Mouse (Mus musculus) embryo, embryonic 10 days (tissue): ENCODE data around the gene Mt1.

ENCODE experiments used
- DNase-seq: peaks from one replicate; pipeline ENCODE4 v3.0.0-alpha.2; 2015; ENCODE audit warnings: low spot score

Gene Mt1

DNA sequence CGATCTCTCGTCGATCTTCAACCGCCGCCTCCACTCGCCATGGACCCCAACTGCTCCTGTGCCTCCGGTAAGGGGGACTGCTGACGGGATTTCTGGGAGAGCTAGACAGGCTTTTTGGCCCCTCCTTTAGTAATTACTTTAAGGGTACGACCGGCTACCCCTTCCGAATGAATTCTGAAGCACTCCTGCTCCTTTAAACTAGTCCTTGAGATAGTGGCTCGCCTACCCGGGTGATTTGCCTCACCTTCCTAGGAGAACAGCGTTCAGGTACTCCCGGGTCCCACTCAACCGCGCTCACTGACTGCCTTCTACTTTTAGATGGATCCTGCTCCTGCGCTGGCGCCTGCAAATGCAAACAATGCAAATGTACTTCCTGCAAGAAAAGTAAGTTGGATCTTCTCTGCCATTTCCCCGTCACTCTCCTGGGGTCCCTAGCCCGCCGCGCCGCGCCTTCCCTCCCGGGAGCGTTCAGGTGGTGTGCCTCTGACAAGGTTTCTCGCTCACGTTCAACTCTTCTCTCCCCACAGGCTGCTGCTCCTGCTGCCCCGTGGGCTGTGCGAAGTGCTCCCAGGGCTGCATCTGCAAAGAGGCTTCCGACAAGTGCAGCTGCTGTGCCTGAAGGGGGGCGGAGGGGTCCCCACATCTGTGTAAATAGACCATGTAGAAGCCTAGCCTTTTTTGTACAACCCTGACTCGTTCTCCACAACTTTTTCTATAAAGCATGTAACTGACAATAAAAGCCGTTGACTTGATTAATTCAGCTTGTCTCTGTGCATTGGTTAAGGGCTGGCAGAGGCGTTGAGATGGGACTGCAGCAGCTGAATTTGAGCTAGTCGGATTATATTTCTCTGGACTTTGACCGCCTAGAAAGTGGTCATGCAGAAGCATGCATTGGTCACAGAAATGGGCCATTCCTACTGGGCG, 5.8 kb upstream of the Mt1 start:
- DNase-seq: no peak

DNA sequence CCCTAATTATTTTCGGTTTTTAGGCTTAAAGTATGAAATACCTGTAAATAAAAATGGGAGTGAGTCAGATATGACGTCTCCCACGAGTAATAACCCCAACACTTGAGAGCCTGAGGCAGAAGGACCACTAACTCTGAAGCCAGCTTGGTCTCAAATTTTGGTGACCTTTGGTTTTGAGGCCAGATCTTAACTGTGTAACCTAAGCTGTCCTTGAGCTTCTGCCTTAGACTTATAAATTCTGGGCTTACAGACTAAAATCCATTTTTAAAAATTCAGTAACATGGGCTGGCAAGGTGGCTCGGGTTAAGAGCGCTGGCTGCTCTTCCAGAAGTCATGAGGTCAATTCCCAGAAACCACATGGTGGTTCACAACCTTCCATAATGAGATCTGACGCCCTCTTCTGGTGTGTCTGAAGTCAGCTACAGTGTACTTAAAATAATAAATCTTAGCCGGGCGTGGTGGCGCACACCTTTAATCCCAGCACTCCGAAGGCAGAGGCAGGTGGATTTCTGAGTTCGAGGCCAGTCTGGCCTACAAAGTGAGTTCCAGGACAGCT, 5.0 kb upstream of the Mt1 start:
- no peak for DNase-seq

DNA sequence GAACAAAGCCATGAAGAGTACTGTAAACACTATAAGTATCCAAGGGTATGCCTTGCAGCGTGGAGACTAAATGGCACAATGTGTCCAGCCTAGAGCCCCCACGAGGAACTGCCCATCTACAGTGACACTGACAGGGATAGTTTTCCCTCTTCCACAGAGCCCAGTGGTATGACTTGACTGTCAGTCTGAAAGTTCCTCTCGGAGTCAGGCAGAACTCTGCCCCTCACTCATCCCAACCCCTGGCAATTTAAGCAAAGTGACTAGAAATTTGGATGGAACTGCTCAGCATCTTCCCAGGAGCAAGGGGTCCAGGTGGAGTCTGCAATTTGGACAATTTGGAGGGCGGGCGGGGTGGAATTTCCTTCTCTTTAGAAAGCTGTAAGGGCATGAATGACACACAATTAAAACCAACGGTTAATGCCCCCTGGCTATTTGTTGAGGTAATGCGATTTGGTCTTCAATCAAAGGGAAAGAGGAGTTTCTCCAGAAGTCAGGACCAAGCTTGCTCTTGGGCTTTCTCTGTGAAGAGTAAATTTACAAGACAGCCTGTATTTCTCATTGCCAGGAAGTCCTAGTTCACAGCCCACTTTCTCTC, 4.2 kb upstream of the Mt1 start:
- DNase-seq: no peak

DNA sequence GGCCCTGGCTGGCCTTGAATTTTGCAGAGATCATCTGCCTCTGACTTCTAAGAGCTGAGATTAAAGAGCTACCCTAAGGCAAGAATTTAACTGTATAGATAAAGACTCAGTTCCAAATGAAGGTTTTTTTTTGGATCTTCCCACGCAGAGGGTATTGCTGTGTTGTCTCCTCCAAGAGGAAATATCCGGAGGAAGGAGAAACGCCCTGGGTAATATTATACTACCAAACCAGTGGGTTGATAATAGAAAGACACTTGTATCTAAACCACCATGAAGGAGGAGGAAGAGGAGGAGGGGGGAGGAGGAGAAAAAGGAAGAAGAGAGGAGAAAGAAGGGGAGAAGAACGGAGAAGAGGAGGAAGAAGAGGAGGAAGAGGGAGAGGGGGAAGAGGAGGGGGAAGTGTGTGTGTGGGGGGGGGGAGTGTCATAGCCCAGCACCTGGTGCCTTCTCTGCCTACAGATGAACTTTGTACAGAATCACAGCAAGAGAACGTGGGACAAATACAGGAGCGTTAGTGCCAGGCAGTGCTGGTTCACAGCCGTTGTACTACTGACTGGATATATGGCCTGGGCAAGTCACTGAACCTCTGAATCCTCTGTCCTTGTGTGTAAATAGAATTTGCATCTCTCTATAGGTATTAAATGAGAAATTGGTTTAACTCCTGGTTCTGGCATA, 1.0 kb upstream of the Mt1 start:
- DNase-seq: no peak

DNA sequence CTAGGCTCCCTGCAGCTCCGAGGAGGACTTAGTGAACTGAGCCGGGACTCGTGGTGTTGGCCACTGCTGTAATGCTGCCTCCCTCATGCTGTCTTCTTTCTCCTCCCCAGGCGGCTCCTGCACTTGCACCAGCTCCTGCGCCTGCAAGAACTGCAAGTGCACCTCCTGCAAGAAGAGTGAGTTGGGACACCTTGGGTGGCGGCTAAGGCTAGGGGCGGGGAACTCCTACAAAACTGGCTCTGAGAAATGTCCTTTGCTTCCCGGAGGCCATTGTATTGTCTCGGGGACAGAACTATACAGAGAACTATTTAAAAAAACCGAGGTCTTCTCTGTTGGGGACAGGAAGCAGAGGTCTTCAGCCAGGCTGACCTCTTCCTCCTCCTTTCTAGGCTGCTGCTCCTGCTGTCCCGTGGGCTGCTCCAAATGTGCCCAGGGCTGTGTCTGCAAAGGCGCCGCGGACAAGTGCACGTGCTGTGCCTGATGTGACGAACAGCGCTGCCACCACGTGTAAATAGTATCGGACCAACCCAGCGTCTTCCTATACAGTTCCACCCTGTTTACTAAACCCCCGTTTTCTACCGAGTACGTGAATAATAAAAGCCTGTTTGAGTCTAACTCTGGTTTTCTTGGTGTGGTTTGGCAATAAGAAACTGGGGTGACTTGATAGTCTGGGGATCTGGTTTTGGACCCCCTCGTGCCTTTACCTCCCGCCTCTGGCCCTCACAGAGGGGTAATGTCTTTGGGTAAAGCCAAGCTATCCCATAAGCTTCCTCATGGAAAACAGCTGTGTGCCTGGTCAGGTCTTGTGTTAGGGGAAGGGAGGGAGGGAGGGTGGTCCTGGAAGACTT, 1.1 kb downstream of the Mt1 start:
- peak; percentile 51 for DNase-seq

DNA sequence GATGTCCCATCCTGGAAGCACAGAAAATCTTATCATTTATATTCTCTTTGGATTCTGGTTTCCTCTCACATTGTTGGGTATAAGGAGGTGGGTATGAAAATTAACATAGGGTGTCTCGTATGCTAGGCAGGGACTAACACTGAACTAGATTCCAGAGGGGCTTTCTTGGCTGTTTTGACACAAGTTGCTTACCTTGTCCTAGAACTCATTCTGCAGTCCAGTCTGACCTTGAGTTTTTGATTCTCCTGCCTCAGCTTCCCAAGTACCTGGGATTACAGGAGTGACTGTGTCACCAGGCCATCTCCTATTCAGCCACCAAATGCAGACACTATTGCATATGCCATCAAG, 1.7 kb downstream of the Mt1 start:
- no peak for DNase-seq

DNA sequence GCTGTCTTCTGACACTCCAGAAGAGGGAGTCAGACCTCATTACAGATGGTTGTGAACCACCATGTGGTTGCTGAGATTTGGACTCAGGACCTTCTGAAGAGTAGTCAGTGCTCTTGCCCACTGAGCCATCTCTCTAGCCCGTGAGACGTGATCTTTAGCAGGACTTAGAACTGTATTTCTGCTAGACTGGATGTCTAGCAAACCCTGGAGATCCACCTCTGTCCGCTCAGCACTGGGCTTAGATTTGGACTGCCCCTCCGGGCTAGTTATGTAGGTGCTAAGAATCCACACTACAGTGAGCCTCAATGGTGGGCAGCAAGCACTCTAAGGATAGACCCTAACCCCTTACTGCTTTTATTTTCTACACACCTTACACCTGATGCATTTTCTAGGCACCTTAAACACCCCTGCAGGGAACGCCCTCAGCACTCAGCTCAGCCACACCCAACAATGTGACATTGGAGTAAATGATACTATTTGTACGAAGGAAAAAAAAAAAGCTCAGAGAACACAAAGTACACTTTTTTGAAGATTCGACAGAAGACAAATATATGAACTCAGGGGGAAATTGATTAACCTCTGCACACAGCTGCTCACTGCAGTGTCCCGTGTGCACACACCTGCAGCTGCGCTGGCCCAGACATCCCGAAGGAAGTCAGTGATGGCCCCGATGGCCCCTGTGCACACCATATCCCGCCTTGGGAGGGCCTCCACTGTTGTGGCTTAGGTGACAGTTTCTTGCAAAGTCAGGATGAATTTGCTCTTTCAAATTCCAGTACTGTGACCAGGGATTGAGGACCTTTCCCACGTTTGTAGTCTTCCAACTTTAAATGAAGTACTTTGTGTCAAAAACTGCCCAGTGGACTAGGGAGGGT, 3.4 kb downstream of the Mt1 start:
- DNase-seq: no peak

DNA sequence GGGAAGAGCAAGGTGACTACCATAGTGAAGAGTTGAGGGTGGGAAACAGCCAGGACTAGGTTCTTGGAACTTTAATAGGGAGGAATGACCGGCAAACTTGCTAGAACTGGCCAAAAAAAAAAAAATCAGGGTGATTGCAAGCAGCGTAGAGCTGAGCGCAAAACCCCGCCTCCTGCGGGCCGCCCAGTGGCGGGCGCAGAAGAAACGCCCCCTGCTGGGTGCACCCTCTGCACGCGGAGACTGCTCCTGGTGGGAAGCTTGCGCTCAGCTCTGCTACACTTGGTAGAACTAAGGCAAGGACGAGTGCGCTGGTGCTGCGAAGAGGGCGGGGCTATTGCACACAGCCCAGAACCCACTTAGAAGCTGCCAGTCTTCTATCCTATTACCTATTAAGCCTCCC, 4.2 kb downstream of the Mt1 start:
- peak; percentile 78 for DNase-seq

DNA sequence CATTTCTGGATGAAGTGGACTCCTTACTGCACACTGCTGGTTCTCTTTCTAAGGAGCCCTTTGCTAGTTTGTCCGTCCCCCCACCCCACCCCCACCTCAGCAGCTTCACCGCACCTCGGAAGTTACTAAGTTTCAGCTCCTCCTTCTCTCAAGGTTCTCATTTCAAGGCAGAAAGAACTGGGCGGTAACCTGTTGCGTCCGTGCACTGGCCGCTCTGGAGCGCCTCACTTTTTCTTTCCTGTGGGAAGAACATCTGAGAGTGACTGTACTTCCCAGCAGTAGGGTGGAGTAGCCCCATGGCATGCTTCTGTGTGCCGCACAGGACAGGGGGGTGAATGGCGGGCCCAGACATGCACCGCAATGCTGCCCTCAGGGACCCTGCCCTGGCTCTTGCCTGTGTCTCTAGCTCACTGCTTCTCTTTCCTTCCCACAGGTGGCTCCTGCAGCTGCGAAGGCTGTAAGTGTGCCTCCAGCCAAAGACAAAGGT, 5.5 kb downstream of the Mt1 start:
- DNase-seq: no peak

DNA sequence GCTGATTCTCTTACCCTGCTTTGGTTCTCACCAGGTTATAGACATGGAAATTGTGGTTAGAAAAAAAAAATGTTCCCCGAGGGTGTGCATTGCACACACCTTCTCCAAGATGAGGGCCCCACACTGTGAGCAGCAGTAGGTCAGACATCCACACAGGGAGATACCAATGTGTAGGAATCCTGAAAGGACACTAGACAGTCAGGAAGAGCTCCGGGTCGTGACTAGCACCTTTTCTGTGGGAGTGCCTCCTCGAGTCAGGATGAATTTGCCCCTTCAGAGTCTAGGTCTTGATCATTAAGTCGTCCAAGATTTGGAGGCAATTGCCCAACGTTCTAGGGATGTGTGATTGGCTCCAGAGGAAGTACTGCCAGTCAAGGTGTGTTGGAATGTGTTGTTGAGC, 6.9 kb downstream of the Mt1 start:
- DNase-seq: no peak

DNA sequence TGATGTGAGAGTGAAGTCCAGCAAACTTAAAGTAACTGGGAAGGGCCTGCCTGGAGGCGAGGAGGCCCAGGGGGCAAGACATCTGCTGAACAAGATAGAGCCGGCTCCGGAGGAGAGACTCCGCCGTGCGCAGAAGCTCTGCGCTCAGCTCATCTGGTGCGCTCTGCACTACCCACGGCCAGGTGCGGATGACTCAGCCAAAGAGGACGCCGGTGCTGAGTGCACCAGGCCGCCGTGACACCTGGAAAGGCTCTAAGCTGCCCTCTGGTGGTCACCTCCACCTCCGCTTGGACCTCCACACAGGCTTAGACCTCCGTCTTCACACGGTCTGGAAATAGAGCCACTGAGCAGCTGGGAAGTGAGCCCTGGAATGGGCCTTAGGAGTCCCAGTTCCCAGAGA, 7.7 kb downstream of the Mt1 start:
- DNase-seq: peak; percentile 84

DNA sequence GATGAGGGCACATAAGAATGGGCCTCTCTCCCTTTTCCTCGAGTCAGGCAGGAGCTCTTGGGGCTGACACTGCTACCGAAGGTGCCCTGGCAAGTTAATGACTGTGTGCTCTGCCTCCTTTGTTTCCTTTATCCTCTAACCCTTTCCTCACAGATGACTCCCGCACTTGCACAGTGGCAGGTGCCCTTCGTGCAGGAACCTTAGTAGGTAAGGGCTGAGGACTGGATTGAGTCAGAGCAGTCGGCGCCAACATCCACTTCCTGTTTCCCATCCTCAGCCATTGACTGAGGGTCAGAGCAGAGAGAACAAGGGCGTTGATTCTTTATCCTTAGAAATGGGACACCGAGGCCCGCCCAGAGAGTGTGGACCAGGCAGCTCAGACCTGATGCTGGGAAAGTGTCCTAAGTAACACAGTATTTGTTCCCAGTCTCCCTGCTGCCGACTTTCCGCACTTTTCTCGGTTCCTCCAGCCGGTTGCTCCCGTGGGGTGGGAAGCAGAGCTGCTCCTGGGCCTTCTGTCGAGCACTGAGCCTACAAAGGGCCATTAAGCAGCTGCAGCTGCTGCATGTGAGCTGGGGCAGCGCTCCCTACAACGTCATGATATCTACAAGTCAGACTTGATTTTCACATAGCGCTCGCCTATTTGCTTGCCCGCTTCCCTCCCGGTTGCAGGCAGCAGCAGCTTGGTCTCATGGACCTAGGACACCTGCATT, 8.6 kb downstream of the Mt1 start:
- no peak for DNase-seq

DNA sequence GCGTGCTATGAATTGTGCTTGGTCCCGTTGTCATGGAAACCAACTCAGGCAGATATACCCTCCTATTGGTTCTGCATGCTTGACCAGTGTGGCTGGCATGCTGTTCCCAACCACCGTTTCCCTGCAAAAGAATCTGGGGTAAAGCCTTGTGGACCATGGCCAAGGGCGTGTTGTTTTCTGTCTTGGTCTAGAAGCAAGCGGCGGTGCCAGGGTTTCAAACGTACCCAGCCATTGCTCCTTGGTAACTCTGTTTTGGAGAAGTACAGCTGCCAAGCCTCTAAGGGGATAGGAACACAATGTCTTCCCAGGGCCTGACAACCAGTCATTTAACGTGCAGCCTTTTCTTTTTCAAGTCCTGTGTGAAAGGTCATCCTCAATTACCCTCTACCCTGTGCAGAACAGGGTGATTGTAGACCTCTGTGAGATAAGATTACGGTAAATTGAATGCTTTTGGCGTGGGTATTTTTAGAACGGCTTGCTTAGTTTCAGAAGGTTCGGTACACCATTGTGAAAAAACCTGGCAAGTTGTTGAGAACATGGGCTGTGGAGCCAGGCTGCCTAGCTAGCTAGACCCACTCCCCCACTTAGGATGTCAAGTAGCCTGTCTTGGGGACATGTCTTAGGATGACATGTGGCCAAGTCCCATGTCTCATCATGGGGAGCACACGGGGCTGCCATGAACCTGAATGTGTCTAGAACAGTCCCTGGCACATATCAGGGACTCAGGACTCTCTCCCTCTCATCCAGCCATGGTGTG, 10.6 kb downstream of the Mt1 start:
- DNase-seq: no peak

DNA sequence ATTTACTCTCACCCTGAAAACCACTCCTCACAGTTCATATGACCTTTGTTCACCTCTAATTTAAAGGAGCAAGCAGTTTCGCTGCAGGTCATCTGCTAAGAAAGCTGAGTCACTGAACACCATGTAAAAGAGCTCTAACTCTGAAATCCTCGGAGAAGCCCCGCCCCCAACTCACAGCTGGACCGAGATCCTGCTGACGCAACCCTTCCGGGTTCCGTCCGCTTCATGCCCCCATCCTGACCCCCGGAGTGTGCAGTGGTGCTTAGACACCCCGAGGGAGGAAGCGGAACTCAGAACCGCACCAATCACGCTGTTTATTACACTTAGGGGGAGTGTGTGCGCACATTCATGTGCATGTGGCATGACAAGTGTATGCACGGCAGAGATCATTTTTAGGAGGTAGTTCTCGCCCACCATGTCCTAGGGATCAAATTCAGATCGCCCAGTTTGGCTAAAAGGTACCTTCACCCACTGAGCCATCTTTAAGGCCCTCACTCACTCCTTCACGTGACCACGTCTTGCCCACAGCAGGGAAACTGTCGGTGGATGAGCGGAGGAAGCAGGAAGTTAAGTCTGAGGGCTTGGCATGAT, 12.3 kb downstream of the Mt1 start:
- peak; percentile 49 for DNase-seq

DNA sequence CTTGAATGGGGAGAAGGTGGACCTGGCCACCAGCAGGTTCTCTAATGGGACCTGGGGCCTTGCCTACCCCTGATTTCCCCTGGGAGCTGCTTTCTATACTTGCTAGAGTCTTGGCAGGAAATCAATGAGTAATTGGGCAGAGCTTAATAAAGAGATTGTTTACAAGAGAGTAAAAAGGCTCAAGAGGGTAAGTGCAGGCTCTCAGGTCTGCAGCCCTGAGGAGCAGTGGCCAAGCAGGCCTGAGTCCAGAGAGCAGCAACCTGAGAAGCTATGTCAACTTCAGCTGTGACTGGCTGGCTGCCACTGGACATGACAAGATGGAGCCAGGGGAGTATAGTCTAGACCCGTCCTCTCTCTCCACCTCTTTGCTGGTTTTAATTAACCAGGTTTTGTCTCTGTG, 14.0 kb downstream of the Mt1 start:
- no peak for DNase-seq

DNA sequence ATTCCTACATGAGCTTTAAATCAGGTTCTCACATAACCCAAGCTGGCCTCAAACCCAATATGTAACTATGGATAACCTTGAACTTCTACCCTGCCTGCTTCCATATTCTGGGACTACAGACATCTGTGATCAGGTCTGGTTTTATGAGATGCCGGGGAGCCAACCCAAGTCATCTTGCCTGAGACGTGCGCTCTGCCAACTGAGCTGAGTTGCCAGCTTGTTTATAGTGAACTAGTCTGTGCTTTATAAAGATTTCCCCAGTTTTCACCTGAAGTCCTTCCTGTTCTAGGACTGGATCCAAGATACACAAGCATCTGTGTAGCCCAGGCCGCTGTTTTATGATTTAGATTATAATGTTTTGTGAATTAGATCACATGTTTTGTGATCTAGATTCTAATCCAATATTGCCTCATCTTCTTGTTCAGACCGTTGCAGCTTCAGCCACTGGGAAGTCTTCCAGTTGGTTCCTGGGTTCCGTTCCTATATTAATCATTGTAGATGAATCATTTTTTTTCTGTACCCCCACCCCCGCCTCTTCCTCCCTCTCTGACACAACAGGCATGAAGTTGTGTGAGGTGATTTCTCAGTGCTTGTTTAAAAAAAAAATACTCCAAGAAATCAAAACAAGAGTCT, 15.8 kb downstream of the Mt1 start:
- no peak for DNase-seq

DNA sequence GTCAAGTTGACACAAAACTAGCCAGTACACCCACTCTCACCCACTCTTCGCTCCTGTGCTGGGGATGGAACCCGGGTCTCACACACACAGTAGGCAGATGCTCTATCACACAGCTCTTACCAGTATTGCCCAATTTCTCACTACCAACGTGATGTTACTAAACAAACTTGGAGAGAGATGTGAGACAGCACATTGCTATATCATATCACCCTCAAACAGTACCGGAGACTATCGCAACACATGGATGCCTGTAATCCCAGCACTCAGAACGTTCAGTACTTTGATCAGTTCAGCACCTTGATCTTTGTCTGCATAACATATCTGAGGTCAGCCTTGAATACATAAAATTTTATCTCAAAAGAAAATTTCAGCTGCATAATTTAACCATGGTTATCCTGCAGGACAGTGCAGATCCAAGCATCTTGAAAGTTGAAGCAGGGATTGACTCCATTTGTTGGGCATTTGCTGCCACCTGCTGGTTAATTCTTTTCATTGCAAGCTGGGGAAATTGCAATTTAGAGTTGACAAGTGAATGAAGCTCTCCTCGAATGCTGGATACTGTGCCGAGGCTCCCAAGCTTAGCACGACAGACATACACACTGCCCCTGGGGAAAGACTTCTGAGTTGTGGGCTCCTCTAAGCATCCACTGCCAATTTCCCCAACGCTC, 20.5 kb downstream of the Mt1 start:
- peak; percentile 75 for DNase-seq

DNA sequence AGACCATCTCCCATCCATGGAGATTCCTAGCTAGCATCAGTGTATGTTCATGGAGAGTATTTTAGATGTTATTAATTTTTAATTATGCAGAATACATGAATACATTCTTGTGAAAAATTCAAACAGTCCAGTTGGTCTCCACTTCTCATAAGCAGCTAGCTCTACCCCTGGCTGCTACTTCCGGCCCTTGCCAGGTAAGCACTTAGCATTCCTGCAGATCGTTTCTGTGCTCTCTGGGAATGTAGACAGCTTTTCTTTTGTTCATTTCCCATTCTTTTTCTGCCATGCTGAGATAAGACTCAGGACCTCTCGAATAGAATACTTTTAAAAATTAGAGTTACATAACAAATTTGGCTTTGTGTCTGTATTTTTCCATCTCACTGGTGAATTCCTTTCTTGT, 25.2 kb downstream of the Mt1 start:
- DNase-seq: no peak
